Mouse (Mus musculus) C2C12 (cell line): ENCODE data around the gene Rnf149. TPM values are rescaled to one million over a fixed set of nuclear protein-coding genes. Genes with fewer than 3 reads are reported as not detected.

Source experiments
- H3K27me3 ChIP-seq: one replicate; pipeline ENCODE4 v1.6.1; 2011; ENCODE audit not compliant: control insufficient read depth, insufficient read depth, insufficient read length
- H3K36me3 ChIP-seq: one replicate; pipeline ENCODE4 v1.6.1; 2011; ENCODE audit not compliant: control insufficient read depth, insufficient read depth
- H3K4me3 ChIP-seq: one replicate; pipeline ENCODE4 v1.5.1; 2011; ENCODE audit warnings: mild to moderate bottlenecking, control low read depth; ENCODE audit not compliant: poor library complexity, insufficient read depth, severe bottlenecking
- H3K79me2 ChIP-seq: one replicate; pipeline ENCODE4 v1.6.1; 2011; ENCODE audit not compliant: control insufficient read depth, insufficient read depth
- H3K79me3 ChIP-seq: one replicate; pipeline ENCODE4 v1.6.1; 2011; ENCODE audit warnings: low read depth, control low read depth
- H3ac ChIP-seq: one replicate; pipeline ENCODE3; 2011; ENCODE audit warnings: low read depth; ENCODE audit not compliant: control insufficient read depth, insufficient read length
- CEBPB ChIP-seq: IDR thresholded peaks from one replicate; pipeline ENCODE4 v1.6.1; 2011; ENCODE audit warnings: low read depth, mild to moderate bottlenecking, control low read depth, moderate library complexity
- CTCF ChIP-seq: IDR thresholded peaks from one replicate; pipeline ENCODE4 v1.5.1; 2011; ENCODE audit not compliant: control insufficient read depth, insufficient read depth, insufficient read length
- FOSL1 ChIP-seq: IDR thresholded peaks from one replicate; pipeline ENCODE4 v1.8.0; 2011; ENCODE audit warnings: mild to moderate bottlenecking, low read length; ENCODE audit not compliant: poor library complexity, insufficient read depth, severe bottlenecking
- MAX ChIP-seq: IDR thresholded peaks from one replicate; pipeline ENCODE4 v1.6.1; 2011; ENCODE audit warnings: mild to moderate bottlenecking, control low read depth
- MYOD1 ChIP-seq: IDR thresholded peaks from one replicate; pipeline ENCODE4 v1.6.1; 2011; ENCODE audit warnings: low read depth; ENCODE audit not compliant: control insufficient read depth, insufficient read length
- MYOG ChIP-seq: IDR thresholded peaks from one replicate; pipeline ENCODE4 v1.6.1; 2011; ENCODE audit not compliant: control insufficient read depth, insufficient read length; ENCODE audit errors: extremely low read depth
- USF1 ChIP-seq: IDR thresholded peaks from one replicate; pipeline ENCODE4 v1.6.1; 2011; ENCODE audit warnings: low read depth, mild to moderate bottlenecking, control low read depth, moderate library complexity
- polyA plus RNA-seq: library from polyadenylated mRNA; unstranded; fragments of >200 nt; fragmentation: generic; extraction: Trizol; gene quantifications from one replicate; pipeline ENCODE4 v1.2.1, GENCODE M21; 2012; ENCODE audit warnings: missing spikeins

The Rnf149 gene
- polyA plus RNA-seq, 1 experiment = 23.0 TPM

DNA sequence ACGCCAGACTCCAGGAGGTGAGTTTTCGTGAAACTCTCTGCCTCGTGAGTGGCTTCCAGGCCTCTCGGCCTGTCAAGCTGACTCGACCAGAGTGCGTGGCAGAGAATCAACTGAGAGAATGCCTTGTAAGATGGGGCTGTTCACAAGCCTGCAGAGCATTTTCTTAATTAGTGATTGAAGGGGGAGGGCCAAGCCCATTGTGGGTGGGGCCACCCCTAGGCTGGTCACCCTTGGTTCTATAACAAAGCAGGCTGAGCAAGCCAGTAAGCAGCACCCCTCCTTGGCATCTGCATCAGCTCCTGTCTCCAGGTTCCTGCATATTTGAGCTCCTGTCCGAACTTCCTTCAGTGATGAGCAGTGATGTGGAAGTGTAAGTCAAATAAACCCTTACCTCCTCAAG lies 55.9 kb downstream of the Rnf149 start:
- Histone ChIP-seq H3K79me2 (no peaks in the 10 kb centered on the region), H3K79me3 (no peaks in the 10 kb centered on the region), H3K4me3 (no peak overlapping the region), H3ac (no peak overlapping the region), H3K27me3 (peaks cover 3% of the 10 kb centered on the region), H3K36me3 (no peaks in the 10 kb centered on the region)
- TF ChIP-seq USF1 (no peak), CEBPB (no peak), MAX (no peak), MYOD1 (no peak), FOSL1 (no peak), CTCF (no peak)

- Histone ChIP-seq H3K79me3 (no peaks in the 10 kb centered on the region), H3K27me3 (peaks cover 3% of the 10 kb centered on the region), H3K36me3 (no peaks in the 10 kb centered on the region), H3ac (no peak overlapping the region), H3K79me2 (no peaks in the 10 kb centered on the region), H3K4me3 (no peak overlapping the region)
- TF ChIP-seq MYOG (no peak), CTCF (no peak), CEBPB (no peak), FOSL1 (no peak), MAX (no peak), USF1 (no peak)
Measured at GRCm38 (mm10) chr1:39515303-39515991, 61.8 kb downstream of the Rnf149 start.

DNA sequence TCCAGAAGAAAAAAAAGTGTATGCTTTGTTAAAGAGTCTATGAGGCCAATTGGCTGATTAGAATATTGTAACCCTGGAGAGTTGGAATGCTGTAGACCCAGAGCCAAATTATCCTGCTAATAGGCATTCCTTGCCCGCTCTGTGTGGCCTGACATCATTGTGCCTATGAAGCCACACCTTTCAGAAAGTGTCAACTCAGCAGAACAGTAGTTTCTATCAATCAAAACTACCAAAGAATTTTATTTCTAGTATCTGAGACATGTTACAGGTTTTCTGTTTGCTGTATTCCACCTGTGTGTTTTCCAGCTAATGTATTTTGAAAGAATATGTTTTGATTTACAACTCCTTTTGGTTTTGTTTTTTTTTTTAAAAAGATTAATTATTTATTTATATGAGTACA lies 65.0 kb downstream of the Rnf149 start:
- Histone ChIP-seq H3K4me3 (no peak overlapping the region), H3K27me3 (peaks cover 3% of the 10 kb centered on the region), H3K36me3 (no peaks in the 10 kb centered on the region), H3K79me2 (no peaks in the 10 kb centered on the region), H3K79me3 (no peaks in the 10 kb centered on the region), H3ac (no peak overlapping the region)
- no peak for TF ChIP-seq CTCF
- TF ChIP-seq MYOG = no peak
- TF ChIP-seq MYOD1 = no peak
- no peak for TF ChIP-seq CEBPB
- TF ChIP-seq USF1 = no peak
- no peak for TF ChIP-seq FOSL1
- TF ChIP-seq MAX = no peak

GRCm38 (mm10) chr1:39511775-39512174 lies 65.4 kb downstream of the Rnf149 start:
- TF ChIP-seq CEBPB = no peak
- no peak for TF ChIP-seq MYOG
- no peak for TF ChIP-seq MYOD1
- no peak for TF ChIP-seq MAX
- TF ChIP-seq CTCF = no peak
- no peak for TF ChIP-seq USF1
- no peak for TF ChIP-seq FOSL1
- no peaks in the 10 kb centered on the region for H3K36me3 ChIP-seq
- no peak overlapping the region for H3ac ChIP-seq
- H3K27me3 ChIP-seq = peaks cover 4% of the 10 kb centered on the region
- no peak overlapping the region for H3K4me3 ChIP-seq
- no peaks in the 10 kb centered on the region for H3K79me3 ChIP-seq
- no peaks in the 10 kb centered on the region for H3K79me2 ChIP-seq

GRCm38 (mm10) chr1:39505600-39505999 lies 71.6 kb downstream of the Rnf149 start:
- Histone ChIP-seq H3K79me3 (no peaks in the 10 kb centered on the region), H3K36me3 (no peaks in the 10 kb centered on the region)

DNA sequence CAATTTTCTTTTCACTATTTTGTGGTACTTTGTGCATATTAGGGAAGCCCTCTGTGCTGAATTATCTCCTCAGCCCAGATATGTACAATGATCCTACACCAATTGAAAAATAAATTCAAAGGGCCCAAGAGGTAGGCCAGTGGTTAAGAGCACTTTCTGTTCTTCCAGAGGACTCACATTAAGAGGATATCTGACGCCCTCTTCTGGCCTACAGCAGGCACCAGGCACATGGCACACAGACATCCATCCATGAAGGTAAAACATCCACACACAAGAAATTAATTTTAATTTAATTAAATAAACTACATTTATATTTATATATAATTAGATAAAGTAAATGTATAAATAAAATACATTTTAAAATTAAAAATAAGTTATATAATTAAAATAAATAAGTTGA lies 72.9 kb downstream of the Rnf149 start:
- no peak overlapping the region for H3K4me3 ChIP-seq
- no peaks in the 10 kb centered on the region for H3K79me3 ChIP-seq
- TF ChIP-seq FOSL1 = no peak
- TF ChIP-seq USF1 = no peak
- TF ChIP-seq CTCF = no peak
- no peak for TF ChIP-seq CEBPB
- no peaks in the 10 kb centered on the region for H3K36me3 ChIP-seq
- no peak overlapping the region for H3ac ChIP-seq
- H3K79me2 ChIP-seq = no peaks in the 10 kb centered on the region
- H3K27me3 ChIP-seq = peaks cover 30% of the 10 kb centered on the region

More at GRCm38 (mm10) chr1:39505600-39505999, 71.6 kb downstream of the Rnf149 start:
- Histone ChIP-seq H3K79me2 (no peaks in the 10 kb centered on the region), H3K27me3 (peaks cover 25% of the 10 kb centered on the region), H3K4me3 (no peak overlapping the region), H3ac (no peak overlapping the region)
- TF ChIP-seq MYOD1 = no peak
- TF ChIP-seq MAX = no peak
- TF ChIP-seq CTCF = no peak
- TF ChIP-seq FOSL1 = no peak
- TF ChIP-seq MYOG = no peak
- TF ChIP-seq CEBPB = no peak
- TF ChIP-seq USF1 = no peak
